ENCODE assay signal across 8 mouse cellular contexts in the genomic region with DNA sequence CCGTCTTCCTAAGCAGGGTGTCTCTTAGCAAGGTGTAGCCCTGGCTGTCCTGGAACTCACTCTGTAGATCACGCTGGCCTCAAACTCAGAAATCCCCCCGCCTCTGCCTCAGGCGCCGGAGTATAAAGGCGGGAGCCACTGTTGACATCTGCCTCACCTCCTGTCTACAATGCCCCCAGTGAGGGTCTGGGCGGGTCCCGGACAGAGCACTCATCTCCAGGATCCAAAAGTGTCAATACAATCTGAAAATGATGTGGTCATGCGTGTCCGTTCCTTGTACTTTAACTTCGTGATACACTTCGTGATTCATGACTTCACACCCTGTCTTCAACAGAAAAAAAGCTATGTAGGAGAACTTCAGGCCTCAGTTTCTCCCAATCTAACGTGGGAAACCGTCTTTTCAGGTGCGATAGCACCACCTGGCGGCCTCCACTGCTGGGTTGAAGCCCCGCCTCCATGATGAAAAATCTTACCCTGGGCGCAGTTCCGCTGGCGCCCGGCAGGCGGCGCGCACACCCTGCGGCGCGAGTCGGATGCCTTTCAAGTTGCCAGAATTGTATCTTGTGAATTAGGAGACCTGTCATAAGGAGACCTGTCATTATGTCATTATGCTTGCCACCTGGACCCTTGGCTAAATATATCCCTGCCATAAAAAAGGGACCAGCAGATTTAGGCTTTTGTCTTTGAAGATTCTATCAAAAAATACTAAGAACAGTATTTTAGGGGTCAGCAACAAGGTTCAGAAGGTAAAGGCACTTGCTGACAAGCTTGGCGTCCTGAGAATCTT. TPM values are rescaled to one million over a fixed set of nuclear protein-coding genes. Genes with fewer than 3 reads are reported as not detected.
DNase-seq lines count a peak whose midpoint lies in the region; ATAC-seq and TF ChIP-seq lines count a peak whose summit lies in the region.

No protein-coding gene starts in this region.

- H3K4me2 ChIP-seq in embryonic facial prominence, embryonic 11.5 days (ENCODE audit: low read depth, low read length), result peak overlapping the region; percentile 20; the same call in 1 of the 2 replicates
- no peak overlapping the region for H3K4me2 ChIP-seq in limb, embryonic 14.5 days (replicated peaks; ENCODE audit: low read depth, low read length, severe bottlenecking)
- H3K4me2 ChIP-seq in midbrain, embryonic 16.5 days (ENCODE audit: low read length), result peak overlapping the region; percentile 93

- peak; percentile 95 for TF ChIP-seq EP300 in heart, adult 2 months (IDR thresholded peaks at IDR 0.05; ENCODE audit: insufficient read depth, low read depth, low read length)

- no peak overlapping the region for H3K9ac ChIP-seq in embryonic facial prominence, embryonic 11.5 days (replicated peaks; ENCODE audit: low read length)
- no peak overlapping the region for H3K9ac ChIP-seq in heart, adult 2 months (ENCODE audit: low read depth, low read length)
- no peak overlapping the region for H3K9ac ChIP-seq in limb, embryonic 14.5 days (ENCODE audit: low read depth, low read length, severe bottlenecking)
- H3K9ac ChIP-seq in midbrain, embryonic 16.5 days (ENCODE audit: low read depth, low read length), result no peak overlapping the region

- 14% methylated on average over 29 of the region's 29 CpGs for WGBS in embryonic facial prominence, embryonic 11.5 days
- WGBS in heart, adult 2 months, result 13% methylated on average over 29 of the region's 29 CpGs
- 13% methylated on average over 29 of the region's 29 CpGs for WGBS in limb, embryonic 14.5 days
- 10% methylated on average over 29 of the region's 29 CpGs for WGBS in midbrain, embryonic 16.5 days
- WGBS in spleen, adult 2 months, result 22% methylated on average over 29 of the region's 29 CpGs

- H3K9me3 ChIP-seq in embryonic facial prominence, embryonic 11.5 days (replicated peaks; ENCODE audit: control insufficient read depth, low read length), result no peaks in the 10 kb centered on the region
- H3K9me3 ChIP-seq in limb, embryonic 14.5 days (ENCODE audit: control insufficient read depth, low read length), result no peaks in the 10 kb centered on the region
- H3K9me3 ChIP-seq in midbrain, embryonic 16.5 days (replicated peaks; ENCODE audit: control insufficient read depth, low read length, poor library complexity, severe bottlenecking), result no peaks in the 10 kb centered on the region

- no peak for ATAC-seq in cerebellum, adult (ENCODE audit: insufficient number of reproducible peaks, low FRiP score, low TSS enrichment)
- no peak for ATAC-seq in embryonic facial prominence, embryonic 11.5 days (replicated peaks; ENCODE audit: insufficient number of reproducible peaks, low FRiP score, low TSS enrichment, low read depth)
- 0 out of 2 replicates have a peak, but pooled peaks have one; percentile 9 for ATAC-seq in limb, embryonic 14.5 days (ENCODE audit: low FRiP score, low read depth)
- no peak for ATAC-seq in midbrain, embryonic 16.5 days

- no peak for TF ChIP-seq CTCF in heart, adult 2 months (IDR thresholded peaks at IDR 0.05)
- TF ChIP-seq CTCF in spleen, adult 2 months (IDR thresholded peaks at IDR 0.05; ENCODE audit: extremely low read depth, insufficient read depth, insufficient read length, insufficient replicate concordance), result peak; percentile 100

- peaks cover 7% of the 10 kb centered on the region; the same call in 1 of the 2 replicates for H3K4me1 ChIP-seq in embryonic facial prominence, embryonic 11.5 days (ENCODE audit: control insufficient read depth, insufficient read depth, low read length)
- H3K4me1 ChIP-seq in heart, adult 2 months (ENCODE audit: control insufficient read depth, insufficient read depth, low read length), result 0 out of 2 replicates have a peak, but pooled peaks cover 1% of the 10 kb centered on the region
- peaks cover 31% of the 10 kb centered on the region for H3K4me1 ChIP-seq in limb, embryonic 14.5 days (ENCODE audit: control insufficient read depth, insufficient read depth, low read length)
- peaks cover 37% of the 10 kb centered on the region for H3K4me1 ChIP-seq in midbrain, embryonic 16.5 days (ENCODE audit: control insufficient read depth, insufficient read depth, low read length)
- H3K4me1 ChIP-seq in spleen, adult 2 months (ENCODE audit: control insufficient read depth, insufficient read depth, insufficient read length), result peaks cover 11% of the 10 kb centered on the region

- H3K27me3 ChIP-seq in embryonic facial prominence, embryonic 11.5 days (ENCODE audit: control insufficient read depth, insufficient read depth, low read length), result peaks cover 32% of the 10 kb centered on the region
- H3K27me3 ChIP-seq in heart, adult 2 months (ENCODE audit: control insufficient read depth, insufficient read depth, low read length), result peaks cover 10% of the 10 kb centered on the region
- H3K27me3 ChIP-seq in limb, embryonic 14.5 days (ENCODE audit: control insufficient read depth, insufficient read depth, low read length), result peaks cover 33% of the 10 kb centered on the region
- H3K27me3 ChIP-seq in midbrain, embryonic 16.5 days (ENCODE audit: control insufficient read depth, insufficient read depth, low read depth, low read length), result peaks cover 32% of the 10 kb centered on the region
- H3K27me3 ChIP-seq in spleen, adult 2 months (ENCODE audit: control insufficient read depth, insufficient read depth, low read length), result peaks cover 9% of the 10 kb centered on the region; the same call in 1 of the 2 replicates

- peak; percentile 95 for DNase-seq in cerebellum, adult 11 months
- DNase-seq in embryonic facial prominence, embryonic 11.5 days (ENCODE audit: low spot score), result peak; percentile 90
- DNase-seq in heart, adult 2 months, result peak; percentile 91 to 96
- peak; percentile 86 to 95 for DNase-seq in kidney, adult 8-10 months
- DNase-seq in limb, embryonic 14.5 days (ENCODE audit: low spot score), result peak; percentile 81
- DNase-seq in spleen, adult 2 months (ENCODE audit: low read depth in 1 of 2, low spot score in 2 of 2), result peak; percentile 75 to 87

- TF ChIP-seq POLR2A in heart, adult 2 months (IDR thresholded peaks at IDR 0.05; ENCODE audit: insufficient read depth, low read depth, low read length), result 0 out of 2 replicates have a peak, but pooled peaks have one; percentile 18
- no peak for TF ChIP-seq POLR2A in limb, embryonic 14.5 days (IDR thresholded peaks at IDR 0.05; ENCODE audit: borderline replicate concordance, extremely low read depth, insufficient read depth, insufficient read length)
- no peak for TF ChIP-seq POLR2A in spleen, adult 2 months (IDR thresholded peaks at IDR 0.05; ENCODE audit: low read depth, low read length)

- H3K27ac ChIP-seq in embryonic facial prominence, embryonic 11.5 days (replicated peaks; ENCODE audit: low read depth, low read length), result no peak overlapping the region
- H3K27ac ChIP-seq in heart, adult 2 months, result no peak overlapping the region
- no peak overlapping the region for H3K27ac ChIP-seq in limb, embryonic 14.5 days (replicated peaks; ENCODE audit: low read depth, low read length)
- 0 out of 2 replicates have a peak overlapping the region, but pooled peaks have one; percentile 15 for H3K27ac ChIP-seq in midbrain, embryonic 16.5 days (ENCODE audit: low read length)
- H3K27ac ChIP-seq in spleen, adult 2 months (ENCODE audit: insufficient read depth, low read length), result no peak overlapping the region

- no peaks in the 10 kb centered on the region for H3K79me2 ChIP-seq in heart, adult 2 months (replicated peaks; ENCODE audit: control insufficient read depth, insufficient read depth, low read length)

- no peak overlapping the region for H3K4me3 ChIP-seq in embryonic facial prominence, embryonic 11.5 days (ENCODE audit: low read depth, low read length)
- H3K4me3 ChIP-seq in heart, adult 2 months, result no peak overlapping the region
- no peak overlapping the region for H3K4me3 ChIP-seq in limb, embryonic 14.5 days (replicated peaks; ENCODE audit: low read length)
- peak overlapping the region; percentile 3; the same call in 1 of the 2 replicates for H3K4me3 ChIP-seq in midbrain, embryonic 16.5 days (ENCODE audit: low read depth, low read length)
- H3K4me3 ChIP-seq in spleen, adult 2 months (ENCODE audit: extremely low read depth, insufficient read depth, insufficient read length), result no peak overlapping the region

- intact Hi-C loops in heart, adult 2 months (cut with DNase I), result loop anchor here (1.0 to 5.0 kb wide), 5 partner anchors 33 to 217 kb away; partner anchors contain the start of gene Cbarp

- no peaks in the 10 kb centered on the region for H3K36me3 ChIP-seq in embryonic facial prominence, embryonic 11.5 days (replicated peaks; ENCODE audit: control insufficient read depth, insufficient read depth, low read depth, low read length)
- no peaks in the 10 kb centered on the region for H3K36me3 ChIP-seq in heart, adult 2 months (ENCODE audit: control insufficient read depth, insufficient read depth, low read length)
- H3K36me3 ChIP-seq in limb, embryonic 14.5 days (ENCODE audit: control insufficient read depth, insufficient read depth, low read length), result no peaks in the 10 kb centered on the region
- no peaks in the 10 kb centered on the region for H3K36me3 ChIP-seq in midbrain, embryonic 16.5 days (ENCODE audit: control insufficient read depth, insufficient read depth, low read length)
- H3K36me3 ChIP-seq in spleen, adult 2 months (ENCODE audit: control insufficient read depth, insufficient read depth, low read length), result no peaks in the 10 kb centered on the region

RNA-seq across cellular contexts. Expression of gene Arid3a, which starts 1.7 kb away (rescaled TPM):
- polyA plus RNA-seq in embryonic facial prominence, embryonic 11.5 days (2014; fragmentation: Nextera tagmentation; extraction: Ambion mirVana), result 5.0 and 5.2 TPM in 2 replicates
- 1 to 10 TPM; 1.3 to 1.5 TPM for total RNA-seq in heart, adult 2 months (2021)
- polyA plus RNA-seq in heart, adult 2 months (2012; rRNA removed), result 0.88 and 1.7 TPM in 2 replicates
- 8.6 and 12.6 TPM in 2 replicates for polyA plus RNA-seq in limb, embryonic 14.5 days (2012; rRNA removed)
- polyA plus RNA-seq in limb, embryonic 14.5 days (2014; fragmentation: Nextera tagmentation; extraction: Ambion mirVana), result 4.8 and 5.0 TPM in 2 replicates
- polyA plus RNA-seq in midbrain, embryonic 16.5 days (2015; fragmentation: Nextera tagmentation; extraction: Ambion mirVana), result 1.7 and 2.2 TPM in 2 replicates
- polyA plus RNA-seq in spleen, adult 2 months (2012; rRNA removed), result 15.0 and 23.2 TPM in 2 replicates

RNA-seq across cellular contexts. Expression of gene R3hdm4, which starts 4.2 kb away (rescaled TPM):
- 116 and 122 TPM in 2 replicates for polyA plus RNA-seq in embryonic facial prominence, embryonic 11.5 days (2014; fragmentation: Nextera tagmentation; extraction: Ambion mirVana)
- 10 to 100 TPM; 82.4 to 85.6 TPM for total RNA-seq in heart, adult 2 months (2021)
- 119 and 123 TPM in 2 replicates for polyA plus RNA-seq in heart, adult 2 months (2012; rRNA removed)
- 158 and 219 TPM in 2 replicates for polyA plus RNA-seq in limb, embryonic 14.5 days (2012; rRNA removed)
- 141 and 152 TPM in 2 replicates for polyA plus RNA-seq in limb, embryonic 14.5 days (2014; fragmentation: Nextera tagmentation; extraction: Ambion mirVana)
- polyA plus RNA-seq in midbrain, embryonic 16.5 days (2015; fragmentation: Nextera tagmentation; extraction: Ambion mirVana), result 273 and 293 TPM in 2 replicates
- polyA plus RNA-seq in spleen, adult 2 months (2012; rRNA removed), result 117 and 150 TPM in 2 replicates

RNA-seq across cellular contexts. Expression of gene Kiss1r, which starts 8.4 kb away (rescaled TPM):
- polyA plus RNA-seq in embryonic facial prominence, embryonic 11.5 days (2014; fragmentation: Nextera tagmentation; extraction: Ambion mirVana), result 0.48 and 0.75 TPM in 2 replicates
- total RNA-seq in heart, adult 2 months (2021), result under 1 TPM; 0.10 to 0.25 TPM
- 0.79 and 1.5 TPM in 2 replicates for polyA plus RNA-seq in heart, adult 2 months (2012; rRNA removed)
- 2.5 and 2.8 TPM in 2 replicates for polyA plus RNA-seq in limb, embryonic 14.5 days (2012; rRNA removed)
- 0.17 and 0.26 TPM in 2 replicates for polyA plus RNA-seq in limb, embryonic 14.5 days (2014; fragmentation: Nextera tagmentation; extraction: Ambion mirVana)
- 3.5 and 3.8 TPM in 2 replicates for polyA plus RNA-seq in midbrain, embryonic 16.5 days (2015; fragmentation: Nextera tagmentation; extraction: Ambion mirVana)
- polyA plus RNA-seq in spleen, adult 2 months (2012; rRNA removed), result 5.3 and 6.3 TPM in 2 replicates

RNA-seq across cellular contexts. Expression of gene Gm26602, which starts 14.5 kb away (rescaled TPM):
- 4.3 and 11.5 TPM in 2 replicates for polyA plus RNA-seq in embryonic facial prominence, embryonic 11.5 days (2014; fragmentation: Nextera tagmentation; extraction: Ambion mirVana)
- total RNA-seq in heart, adult 2 months (2021), result not detected
- polyA plus RNA-seq in heart, adult 2 months (2012; rRNA removed), result not detected in 2 replicates
- polyA plus RNA-seq in limb, embryonic 14.5 days (2012; rRNA removed), result not detected in 2 replicates
- polyA plus RNA-seq in limb, embryonic 14.5 days (2014; fragmentation: Nextera tagmentation; extraction: Ambion mirVana), result 6.6 TPM in 1 of 2 replicates, not detected in the other
- polyA plus RNA-seq in midbrain, embryonic 16.5 days (2015; fragmentation: Nextera tagmentation; extraction: Ambion mirVana), result 2.6 and 13.4 TPM in 2 replicates
- not detected in 2 replicates for polyA plus RNA-seq in spleen, adult 2 months (2012; rRNA removed)

RNA-seq across cellular contexts. Expression of gene Med16, which starts 16.5 kb away (rescaled TPM):
- 36.5 and 36.9 TPM in 2 replicates for polyA plus RNA-seq in embryonic facial prominence, embryonic 11.5 days (2014; fragmentation: Nextera tagmentation; extraction: Ambion mirVana)
- 10 to 100 TPM; 40.8 to 54.1 TPM for total RNA-seq in heart, adult 2 months (2021)
- 54.9 and 62.4 TPM in 2 replicates for polyA plus RNA-seq in heart, adult 2 months (2012; rRNA removed)
- polyA plus RNA-seq in limb, embryonic 14.5 days (2012; rRNA removed), result 54.6 and 73.8 TPM in 2 replicates
- polyA plus RNA-seq in limb, embryonic 14.5 days (2014; fragmentation: Nextera tagmentation; extraction: Ambion mirVana), result 33.4 and 38.3 TPM in 2 replicates
- polyA plus RNA-seq in midbrain, embryonic 16.5 days (2015; fragmentation: Nextera tagmentation; extraction: Ambion mirVana), result 55.4 and 56.6 TPM in 2 replicates
- polyA plus RNA-seq in spleen, adult 2 months (2012; rRNA removed), result 46.4 and 73.7 TPM in 2 replicates
